Mouse (Mus musculus) myocyte (in vitro differentiated cells): ENCODE data around the gene Cacnb3. TPM values are rescaled to one million over a fixed set of nuclear protein-coding genes. Genes with fewer than 3 reads are reported as not detected.
A peak's percentile ranks its signal among the peaks of the same experiment; 100 is the strongest.

Source experiments
- H3K27me3 ChIP-seq: one replicate; pipeline ENCODE4 v1.6.1; 2011; ENCODE audit not compliant: control insufficient read depth, insufficient read depth, insufficient read length
- H3K36me3 ChIP-seq: one replicate; pipeline ENCODE4 v1.6.1; 2011; ENCODE audit not compliant: control insufficient read depth, insufficient read depth
- H3K4me2 ChIP-seq: one replicate; pipeline ENCODE4 v1.6.1; 2011; ENCODE audit warnings: low read depth, control low read depth
- H3K4me3 ChIP-seq: one replicate; pipeline ENCODE4 v1.5.1; 2011; ENCODE audit warnings: mild to moderate bottlenecking, control low read depth, moderate library complexity
- H3K79me2 ChIP-seq: one replicate; pipeline ENCODE4 v1.6.1; 2011; ENCODE audit not compliant: control insufficient read depth, insufficient read depth
- H3ac ChIP-seq: one replicate; pipeline ENCODE4 v1.6.1; 2011; ENCODE audit not compliant: control insufficient read depth, insufficient read length
- CEBPB ChIP-seq: IDR thresholded peaks from 2 replicates; pipeline ENCODE4 v1.6.1; 2011; ENCODE audit warnings: mild to moderate bottlenecking, moderate library complexity; ENCODE audit not compliant: poor library complexity, insufficient read depth, severe bottlenecking
- E2F4 ChIP-seq: IDR thresholded peaks from one replicate; pipeline ENCODE4 v1.6.1; 2011; ENCODE audit warnings: mild to moderate bottlenecking, control low read depth, moderate library complexity; ENCODE audit not compliant: insufficient read depth
- MAX ChIP-seq: IDR thresholded peaks from one replicate; pipeline ENCODE4 v1.6.1; 2011; ENCODE audit warnings: low read depth, mild to moderate bottlenecking, control low read depth
- MYOD1 ChIP-seq, 3 experiments: IDR thresholded peaks; one replicate each; pipeline ENCODE4 v1.6.1; 2011; ENCODE audit warnings: control low read depth in 2 of 3, low read depth in 2 of 3, mild to moderate bottlenecking in 2 of 3, moderate library complexity in 1 of 3; ENCODE audit not compliant: insufficient read length in 2 of 3, control insufficient read depth in 1 of 3
- MYOG ChIP-seq, 3 experiments: IDR thresholded peaks; one replicate each; pipeline ENCODE4 v1.6.1; 2011; ENCODE audit warnings: control low read depth in 2 of 3, low read depth in 2 of 3, mild to moderate bottlenecking in 2 of 3; ENCODE audit not compliant: insufficient read length in 2 of 3, control insufficient read depth in 1 of 3, insufficient read depth in 1 of 3
- POLR2A ChIP-seq: IDR thresholded peaks from one replicate; pipeline ENCODE4 v1.6.1; 2011; ENCODE audit warnings: low read depth, mild to moderate bottlenecking, control low read depth, moderate library complexity; ENCODE audit not compliant: insufficient read length
- POLR2AphosphoS2 ChIP-seq: IDR thresholded peaks from one replicate; pipeline ENCODE4 v1.6.1; 2011; ENCODE audit warnings: low read depth, control low read depth; ENCODE audit not compliant: insufficient read length
- REST ChIP-seq: IDR thresholded peaks from one replicate; pipeline ENCODE4 v1.6.1; 2011; ENCODE audit warnings: mild to moderate bottlenecking, control low read depth, moderate library complexity; ENCODE audit not compliant: insufficient read depth, insufficient read length
- SRF ChIP-seq: IDR thresholded peaks from one replicate; pipeline ENCODE4 v1.6.1; 2011; ENCODE audit warnings: low read depth; ENCODE audit not compliant: control insufficient read depth, insufficient read length
- TCF12 ChIP-seq: IDR thresholded peaks from one replicate; pipeline ENCODE4 v1.6.1; 2011; ENCODE audit warnings: mild to moderate bottlenecking, control low read depth; ENCODE audit not compliant: poor library complexity, insufficient read depth, severe bottlenecking
- TCF3 ChIP-seq: IDR thresholded peaks from one replicate; pipeline ENCODE4 v1.6.1; 2011; ENCODE audit warnings: low read depth, control low read depth; ENCODE audit not compliant: insufficient read length
- USF1 ChIP-seq: IDR thresholded peaks from one replicate; pipeline ENCODE4 v1.6.1; 2011; ENCODE audit warnings: low read depth, mild to moderate bottlenecking, control low read depth, moderate library complexity
- polyA plus RNA-seq: library from polyadenylated mRNA; unstranded; fragments of >200 nt; fragmentation: generic; extraction: Trizol; gene quantifications from one replicate; pipeline ENCODE4 v1.2.1, GENCODE M21; 2012; ENCODE audit warnings: missing spikeins

Gene Cacnb3
- polyA plus RNA-seq, 1 experiment: 80.8 TPM

DNA sequence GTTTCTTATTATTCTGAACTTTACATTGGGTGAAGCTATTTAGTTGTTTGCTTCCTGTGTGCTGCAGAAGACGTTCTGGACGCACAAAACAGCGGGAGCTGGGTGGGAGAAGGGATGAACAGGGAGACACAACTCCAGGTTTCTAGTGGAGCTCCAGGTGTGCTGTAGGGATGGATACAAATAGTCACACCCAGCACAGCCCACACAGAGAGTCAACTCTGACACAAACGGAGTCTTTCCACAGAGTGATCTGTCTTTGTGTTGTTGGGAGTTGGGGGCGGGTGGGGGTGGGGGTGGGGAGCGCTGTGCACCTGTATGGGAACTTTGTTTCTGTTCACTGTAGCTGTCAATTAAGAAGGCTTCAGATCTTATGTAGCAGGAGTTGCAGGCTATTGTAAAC lies 7.9 kb upstream of the Cacnb3 start:
- H3K4me3 ChIP-seq: no peak overlapping the region
- no peaks in the 10 kb centered on the region for H3K36me3 ChIP-seq
- no peak for TF ChIP-seq MYOD1 (IDR thresholded peaks at IDR 0.05; ENCODE audit: control insufficient read depth in 1 of 3, insufficient read length in 2 of 3, low read depth in 2 of 3)
- no peak for TF ChIP-seq E2F4
- no peak for TF ChIP-seq POLR2A
- no peak for TF ChIP-seq MYOG (IDR thresholded peaks at IDR 0.05; ENCODE audit: control insufficient read depth in 1 of 3, insufficient read depth in 1 of 3, insufficient read length in 2 of 3, low read depth in 2 of 3)
- no peak for TF ChIP-seq CEBPB
- TF ChIP-seq TCF3: no peak
- TF ChIP-seq POLR2AphosphoS2: no peak
- no peak for TF ChIP-seq TCF12
- no peak for TF ChIP-seq SRF
- TF ChIP-seq REST: no peak
- TF ChIP-seq USF1: no peak
- TF ChIP-seq MAX: no peak
- no peaks in the 10 kb centered on the region for H3K79me2 ChIP-seq
- H3K4me2 ChIP-seq: no peak overlapping the region
- H3ac ChIP-seq: no peak overlapping the region
- no peaks in the 10 kb centered on the region for H3K27me3 ChIP-seq

- H3K27me3 ChIP-seq: no peaks in the 10 kb centered on the region
- no peaks in the 10 kb centered on the region for H3K79me2 ChIP-seq
- H3K4me2 ChIP-seq: no peak overlapping the region
- H3K36me3 ChIP-seq: no peaks in the 10 kb centered on the region
- H3ac ChIP-seq: no peak overlapping the region
- no peak overlapping the region for H3K4me3 ChIP-seq
- TF ChIP-seq TCF3 (no peak), USF1 (no peak), SRF (no peak), TCF12 (no peak), POLR2AphosphoS2 (no peak), MAX (no peak), REST (no peak), MYOD1 (IDR thresholded peaks at IDR 0.05; ENCODE audit: control insufficient read depth in 1 of 3, insufficient read length in 2 of 3, low read depth in 2 of 3) (no peak), MYOG (IDR thresholded peaks at IDR 0.05; ENCODE audit: control insufficient read depth in 1 of 3, insufficient read depth in 1 of 3, insufficient read length in 2 of 3, low read depth in 2 of 3) (no peak), CEBPB (no peak), E2F4 (no peak), POLR2A (no peak)
Observed at GRCm38 (mm10) chr15:98623361-98623821, 7.2 kb upstream of the Cacnb3 start.

DNA sequence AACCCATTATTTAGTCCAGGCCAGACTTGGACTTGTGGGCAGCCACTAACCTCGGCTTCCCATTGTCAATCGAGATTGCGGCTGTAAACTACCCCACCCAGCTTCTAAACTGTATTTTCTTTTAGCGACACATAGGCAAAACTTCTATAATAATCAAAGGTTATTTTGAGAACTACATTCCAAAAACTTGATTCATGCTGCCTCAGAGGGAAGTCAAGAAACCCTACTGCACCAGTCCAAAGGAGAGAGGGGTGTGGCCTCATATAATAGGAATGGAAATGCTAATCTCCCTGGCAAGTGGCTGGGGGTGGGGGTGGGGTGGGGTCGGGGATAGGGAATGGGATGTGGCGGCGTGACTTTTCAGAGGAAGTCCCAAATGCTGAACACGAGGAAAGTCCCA lies 4.6 kb upstream of the Cacnb3 start:
- peak overlapping the region; percentile 79 for H3K4me2 ChIP-seq
- TF ChIP-seq MYOG (IDR thresholded peaks at IDR 0.05; ENCODE audit: control insufficient read depth in 1 of 3, insufficient read depth in 1 of 3, insufficient read length in 2 of 3, low read depth in 2 of 3) (peak in 1 of 3 experiments; percentile 7), POLR2A (no peak)
- H3ac ChIP-seq: no peak overlapping the region
- no peaks in the 10 kb centered on the region for H3K27me3 ChIP-seq
- no peak overlapping the region for H3K4me3 ChIP-seq
- no peaks in the 10 kb centered on the region for H3K36me3 ChIP-seq
- no peaks in the 10 kb centered on the region for H3K79me2 ChIP-seq

GRCm38 (mm10) chr15:98626487-98627212 lies 4.0 kb upstream of the Cacnb3 start:
- Histone ChIP-seq H3K4me2 (peak overlapping the region; percentile 52), H3K27me3 (no peaks in the 10 kb centered on the region), H3K79me2 (no peaks in the 10 kb centered on the region), H3K4me3 (no peak overlapping the region), H3K36me3 (no peaks in the 10 kb centered on the region), H3ac (no peak overlapping the region)
- no peak for TF ChIP-seq TCF12
- TF ChIP-seq MYOG (IDR thresholded peaks at IDR 0.05; ENCODE audit: control insufficient read depth in 1 of 3, insufficient read depth in 1 of 3, insufficient read length in 2 of 3, low read depth in 2 of 3): no peak
- no peak for TF ChIP-seq MAX
- no peak for TF ChIP-seq TCF3
- no peak for TF ChIP-seq USF1
- no peak for TF ChIP-seq POLR2A
- TF ChIP-seq REST: no peak
- TF ChIP-seq MYOD1 (IDR thresholded peaks at IDR 0.05; ENCODE audit: control insufficient read depth in 1 of 3, insufficient read length in 2 of 3, low read depth in 2 of 3): no peak

DNA sequence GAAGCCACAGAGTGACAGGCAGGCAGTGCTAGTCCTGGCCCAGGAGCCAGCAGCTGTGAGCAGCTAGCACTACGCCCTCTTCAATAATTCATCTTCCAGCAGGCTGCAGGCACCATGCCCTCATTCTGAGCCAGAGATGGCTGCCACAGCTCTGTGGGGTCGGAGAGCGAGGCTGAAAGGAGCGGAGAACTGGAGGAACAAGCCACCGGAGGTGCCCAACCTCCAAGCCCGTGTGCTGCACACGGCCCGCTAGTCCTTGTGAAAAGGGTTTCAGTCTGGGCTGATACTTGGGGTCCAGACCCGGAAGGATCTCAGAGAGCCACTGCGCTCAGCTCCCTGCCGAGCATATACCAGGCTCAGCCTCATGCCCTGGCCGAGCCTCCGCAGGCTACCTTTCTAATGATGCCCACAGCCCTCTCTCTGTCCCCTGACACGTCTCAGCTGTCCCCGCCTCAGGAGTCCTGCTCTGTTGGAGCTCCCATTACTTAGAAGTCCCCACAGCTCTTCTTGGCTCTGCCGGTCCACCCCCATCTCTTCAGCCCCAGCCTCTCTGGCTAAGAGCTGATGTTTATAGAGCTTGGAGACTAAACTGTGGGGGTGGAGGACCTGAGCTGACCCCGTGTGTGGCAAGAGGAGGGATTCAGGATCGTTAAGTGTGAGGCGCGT lies 1.9 kb upstream of the Cacnb3 start:
- Histone ChIP-seq H3K4me3 (no peak overlapping the region), H3ac (no peak overlapping the region), H3K36me3 (no peaks in the 10 kb centered on the region), H3K4me2 (no peak overlapping the region), H3K27me3 (no peaks in the 10 kb centered on the region), H3K79me2 (no peaks in the 10 kb centered on the region)
- no peak for TF ChIP-seq SRF
- TF ChIP-seq MYOD1 (IDR thresholded peaks at IDR 0.05; ENCODE audit: control insufficient read depth in 1 of 3, insufficient read length in 2 of 3, low read depth in 2 of 3): peak in 2 of 3 experiments; percentile 9 to 75
- peak in 1 of 3 experiments; percentile 64 for TF ChIP-seq MYOG (IDR thresholded peaks at IDR 0.05; ENCODE audit: control insufficient read depth in 1 of 3, insufficient read depth in 1 of 3, insufficient read length in 2 of 3, low read depth in 2 of 3)
- TF ChIP-seq TCF3: no peak
- TF ChIP-seq MAX: no peak
- TF ChIP-seq REST: no peak
- no peak for TF ChIP-seq E2F4
- no peak for TF ChIP-seq TCF12
